Mouse (Mus musculus) E14TG2a.4 (cell line): ENCODE measurements at regions not wholly inside any gene's neighbourhood (a gene's known extent, or its start where the extent isn't known, plus 50 kb on each side); places are given as distances from the start of the nearest gene placed in this dataset.

ENCODE experiments used
- CTCF ChIP-seq: conservative IDR thresholded peaks from 2 replicates; pipeline ENCODE4 v1.5.1; 2014; ENCODE audit warnings: low read length
- NANOG ChIP-seq: IDR thresholded peaks from 2 replicates; pipeline ENCODE4 v1.6.1; 2014; ENCODE audit warnings: borderline replicate concordance, low read length, mixed read lengths
- POU5F1 ChIP-seq: IDR thresholded peaks from 2 replicates; pipeline ENCODE4 v1.6.1; 2014; ENCODE audit warnings: low read length, borderline replicate concordance

DNA sequence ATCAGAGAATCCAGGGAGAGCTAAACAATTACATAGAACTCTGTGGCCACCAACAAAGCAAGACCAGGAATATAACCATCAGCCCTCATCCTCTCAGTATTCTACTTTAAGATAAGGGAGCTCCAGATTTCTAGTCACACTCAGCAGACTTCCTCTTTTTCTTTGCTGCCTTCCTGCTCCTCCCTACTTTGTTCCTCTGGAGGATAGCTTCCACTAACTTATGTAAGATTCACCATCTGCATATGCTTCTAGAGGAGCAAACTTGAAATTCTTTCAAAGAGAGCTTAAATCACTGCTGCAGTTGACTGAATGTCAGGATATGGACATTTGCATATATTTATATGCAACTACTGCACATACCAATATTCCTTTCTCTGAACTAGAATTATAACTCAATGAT, 1352.6 kb downstream of the Zfp704 start:
- TF ChIP-seq CTCF (no peak), POU5F1 (no peak), NANOG (no peak)
